Mouse (Mus musculus): ENCODE measurements at regions not wholly inside any gene's neighbourhood (a gene's known extent, or its start where the extent isn't known, plus 50 kb on each side); places are given as distances from the start of the nearest gene placed in this dataset.

DNA sequence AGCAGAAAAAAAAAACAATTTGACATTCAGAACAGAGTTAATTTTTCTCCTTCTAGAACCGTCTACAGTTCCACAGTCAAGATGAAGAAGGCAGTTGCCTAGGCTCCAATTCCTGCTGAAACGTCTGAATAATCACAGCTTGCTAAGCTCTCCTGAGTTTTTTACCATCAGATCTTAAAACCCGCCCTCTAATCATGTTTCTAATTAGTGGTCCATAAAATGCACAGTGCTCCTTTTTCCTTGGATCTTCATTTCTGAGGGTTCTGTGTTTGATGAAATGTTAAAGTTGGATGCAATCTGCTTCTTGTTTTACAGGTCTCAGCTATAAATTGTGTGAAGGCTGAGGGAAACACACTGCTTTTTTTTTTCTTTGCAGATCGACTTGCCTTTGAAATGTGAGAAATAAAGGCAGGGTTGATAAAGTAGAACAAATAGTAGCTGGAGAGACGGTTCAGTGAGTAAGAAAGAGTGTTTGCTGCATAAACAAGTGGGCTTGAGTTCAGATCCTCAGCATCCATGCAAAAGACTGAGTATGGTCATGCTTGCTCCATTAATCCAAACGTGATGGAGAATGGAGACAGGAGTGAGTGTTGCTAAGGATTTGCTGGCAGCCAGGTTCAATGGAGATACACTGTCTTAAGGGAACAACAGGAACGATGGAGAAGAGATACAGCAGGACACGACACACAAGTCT lies 499.3 kb downstream of the Nuf2 start:
- WGBS = 41% methylated on average over 8 of the region's 8 CpGs
- no peak overlapping the region for H3K4me3 ChIP-seq (ENCODE audit: insufficient read depth, low read depth, low read length)
- no peaks in the 10 kb centered on the region for H3K4me1 ChIP-seq (ENCODE audit: control insufficient read depth, insufficient read depth, low read length)
- no peak overlapping the region for H3K27ac ChIP-seq (ENCODE audit: insufficient read depth, low read depth, low read length)
- TF ChIP-seq CTCF (IDR thresholded peaks at IDR 0.05; ENCODE audit: insufficient read depth, low read depth, low read length) (no peak), POLR2A (IDR thresholded peaks at IDR 0.05; ENCODE audit: insufficient read depth, low read depth, low read length) (no peak)

DNA sequence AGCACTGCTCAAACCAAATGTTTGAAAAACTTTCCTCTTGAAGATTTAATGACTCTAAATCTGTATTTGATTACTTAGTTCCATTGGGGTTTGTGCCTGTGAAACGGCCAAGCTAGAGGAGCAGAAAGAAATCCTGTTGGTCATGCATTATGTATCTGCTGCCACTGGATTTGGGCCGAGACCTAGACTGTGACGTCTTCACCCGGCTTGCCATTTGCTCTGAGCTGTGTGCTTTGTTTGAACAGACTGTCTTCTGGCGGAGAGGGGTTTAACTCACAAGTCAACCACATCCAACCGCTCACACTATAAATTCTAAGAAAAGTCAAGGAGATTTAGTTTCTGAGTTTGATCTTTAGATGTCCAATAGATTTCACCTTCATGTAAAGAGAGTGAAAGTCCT lies 503.6 kb downstream of the Nuf2 start:
- 57% methylated on average over 6 of the region's 6 CpGs for WGBS
- no peak overlapping the region for H3K27ac ChIP-seq (ENCODE audit: insufficient read depth, low read depth, low read length)
- no peak for TF ChIP-seq POLR2A (IDR thresholded peaks at IDR 0.05; ENCODE audit: insufficient read depth, low read depth, low read length)
- no peak for TF ChIP-seq CTCF (IDR thresholded peaks at IDR 0.05; ENCODE audit: insufficient read depth, low read depth, low read length)
- H3K4me3 ChIP-seq (ENCODE audit: insufficient read depth, low read depth, low read length) = no peak overlapping the region
- no peaks in the 10 kb centered on the region for H3K4me1 ChIP-seq (ENCODE audit: control insufficient read depth, insufficient read depth, low read length)

DNA sequence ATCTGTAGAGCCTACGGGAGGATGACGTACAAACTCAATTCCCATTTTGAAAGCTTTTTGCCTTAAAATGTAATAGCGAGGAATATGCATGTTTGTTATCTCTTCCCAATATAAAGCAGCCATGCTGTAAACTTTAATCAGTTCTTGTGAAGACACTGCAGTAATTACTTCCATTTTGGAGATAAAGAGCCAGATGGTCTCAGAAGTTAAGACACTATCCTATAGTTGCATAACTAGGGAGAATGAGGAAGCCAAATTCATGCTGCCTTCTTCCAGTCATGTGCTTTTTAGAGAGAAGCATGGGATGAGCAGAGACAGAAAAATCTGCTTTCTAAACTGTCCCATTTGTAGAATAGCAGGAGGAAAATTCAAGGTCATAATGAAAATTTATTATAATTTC lies 504.0 kb downstream of the Nuf2 start:
- no peak for TF ChIP-seq CTCF (IDR thresholded peaks at IDR 0.05; ENCODE audit: insufficient read depth, low read depth, low read length)
- no peak for TF ChIP-seq POLR2A (IDR thresholded peaks at IDR 0.05; ENCODE audit: insufficient read depth, low read depth, low read length)
- WGBS = 97% methylated on average over 3 of the region's 3 CpGs
- H3K27ac ChIP-seq (ENCODE audit: insufficient read depth, low read depth, low read length) = no peak overlapping the region
- H3K4me1 ChIP-seq (ENCODE audit: control insufficient read depth, insufficient read depth, low read length) = no peaks in the 10 kb centered on the region
- H3K4me3 ChIP-seq (ENCODE audit: insufficient read depth, low read depth, low read length) = no peak overlapping the region

DNA sequence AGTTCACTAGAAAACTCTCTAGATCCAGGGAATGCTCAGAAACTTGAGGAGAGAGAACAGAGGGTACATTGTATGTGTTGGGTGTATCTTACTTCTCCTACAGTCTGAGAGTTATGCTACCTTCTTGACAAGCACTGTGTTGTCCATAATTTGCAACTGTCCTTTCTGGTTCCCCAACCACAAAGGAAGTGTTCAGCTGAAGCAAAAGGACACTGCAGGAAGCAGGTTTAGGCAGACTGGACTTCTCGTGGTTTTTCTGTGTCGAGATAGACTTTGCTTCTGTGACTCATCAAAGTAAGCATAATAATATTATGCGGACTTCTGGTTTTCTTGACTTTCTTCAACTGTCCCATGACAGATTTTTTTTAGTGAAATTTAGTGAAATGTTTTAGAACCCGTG lies 506.7 kb downstream of the Nuf2 start:
- no peak overlapping the region for H3K4me3 ChIP-seq (ENCODE audit: insufficient read depth, low read depth, low read length)
- H3K27ac ChIP-seq (ENCODE audit: insufficient read depth, low read depth, low read length) = no peak overlapping the region
- WGBS = 94% methylated on average over 4 of the region's 4 CpGs
- no peak for TF ChIP-seq POLR2A (IDR thresholded peaks at IDR 0.05; ENCODE audit: insufficient read depth, low read depth, low read length)
- H3K4me1 ChIP-seq (ENCODE audit: control insufficient read depth, insufficient read depth, low read length) = no peaks in the 10 kb centered on the region

DNA sequence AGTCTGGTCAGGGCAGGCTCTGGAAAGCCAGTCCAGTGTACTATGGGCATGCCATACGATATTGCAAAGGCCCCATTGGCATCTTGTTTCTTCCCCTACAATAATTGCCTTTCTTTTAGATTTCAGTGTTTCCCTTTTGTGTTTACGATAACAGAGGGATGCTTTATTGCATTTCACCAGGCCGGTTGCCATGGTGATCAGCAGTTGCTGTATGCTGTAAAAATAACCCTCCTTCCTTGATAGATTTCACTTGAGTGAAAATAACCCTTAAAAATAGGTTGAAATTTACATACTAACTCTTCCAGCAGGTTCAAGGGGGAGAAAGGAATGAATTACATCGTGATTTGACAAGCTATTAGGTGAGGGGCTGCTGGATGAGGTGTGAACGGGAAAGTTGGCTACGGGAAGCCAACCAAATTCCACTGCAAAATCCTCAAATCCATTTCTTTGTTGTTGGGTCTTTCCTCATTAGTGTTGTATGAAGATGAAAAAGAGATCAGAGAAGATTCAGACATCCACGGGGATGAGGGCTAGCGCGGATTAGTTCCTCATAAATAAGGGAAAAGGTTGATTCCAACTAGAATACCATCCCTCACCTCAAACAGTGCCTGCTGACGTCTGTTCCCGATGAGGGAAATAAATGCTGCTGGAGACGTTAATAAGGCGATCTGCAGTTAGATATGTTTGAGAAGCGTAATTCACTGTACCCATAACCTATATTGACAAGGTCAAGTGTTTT lies 539.6 kb downstream of the Nuf2 start:
- Histone ChIP-seq H3K4me3 (ENCODE audit: insufficient read depth, low read depth, low read length) (no peak overlapping the region), H3K4me1 (ENCODE audit: control insufficient read depth, insufficient read depth, low read length) (no peaks in the 10 kb centered on the region), H3K27ac (ENCODE audit: insufficient read depth, low read depth, low read length) (peak overlapping the region; percentile 75)
- WGBS = 44% methylated on average over 14 of the region's 14 CpGs
- TF ChIP-seq CTCF (IDR thresholded peaks at IDR 0.05; ENCODE audit: insufficient read depth, low read depth, low read length) (no peak), POLR2A (IDR thresholded peaks at IDR 0.05; ENCODE audit: insufficient read depth, low read depth, low read length) (no peak)

DNA sequence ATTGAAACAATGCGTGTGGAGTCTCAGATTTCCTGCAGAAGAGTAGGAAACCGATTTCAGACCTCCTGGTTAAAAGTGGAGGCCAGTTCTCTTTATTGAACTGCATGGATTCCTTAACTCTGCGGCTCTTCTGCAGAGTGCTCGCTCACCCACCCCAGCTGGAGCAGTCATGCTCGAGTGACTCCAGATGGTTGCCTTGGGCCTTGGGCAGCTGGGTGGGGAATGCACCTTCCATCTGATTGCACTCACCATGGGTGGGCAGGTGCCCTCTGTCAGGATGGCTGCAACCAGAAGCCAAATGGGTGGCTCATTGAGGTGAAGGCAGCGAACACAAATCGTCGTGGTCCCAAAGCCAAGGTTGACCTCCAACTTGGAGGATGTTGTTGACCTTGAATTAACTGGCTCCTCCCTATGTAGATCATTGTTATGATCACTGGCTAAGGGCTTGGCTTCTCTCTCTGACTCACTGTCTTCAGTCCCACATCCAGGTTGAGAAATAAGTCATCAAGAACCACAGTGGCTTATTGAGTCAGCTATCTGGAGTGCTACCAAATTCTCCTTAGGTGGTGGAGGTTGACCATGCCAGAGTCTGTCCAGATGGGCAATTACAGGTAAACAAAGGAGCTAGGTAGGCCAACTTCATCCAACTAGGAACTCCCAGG lies 543.1 kb upstream of the Pbx1 start:
- no peaks in the 10 kb centered on the region for H3K4me1 ChIP-seq (ENCODE audit: control insufficient read depth, insufficient read depth, low read length)
- TF ChIP-seq CTCF (IDR thresholded peaks at IDR 0.05; ENCODE audit: insufficient read depth, low read depth, low read length) (no peak), POLR2A (IDR thresholded peaks at IDR 0.05; ENCODE audit: insufficient read depth, low read depth, low read length) (no peak)
- no peak overlapping the region for H3K27ac ChIP-seq (ENCODE audit: insufficient read depth, low read depth, low read length)
- H3K4me3 ChIP-seq (ENCODE audit: insufficient read depth, low read depth, low read length) = no peak overlapping the region
- WGBS = 88% methylated on average over 8 of the region's 8 CpGs

- WGBS = 65% methylated on average over 5 of the region's 5 CpGs
- TF ChIP-seq CTCF (IDR thresholded peaks at IDR 0.05; ENCODE audit: insufficient read depth, low read depth, low read length) (no peak), POLR2A (IDR thresholded peaks at IDR 0.05; ENCODE audit: insufficient read depth, low read depth, low read length) (no peak)
- no peak overlapping the region for H3K27ac ChIP-seq (ENCODE audit: insufficient read depth, low read depth, low read length)
Observed at GRCm38 (mm10) chr1:168969402-168969801, 537.3 kb upstream of the Pbx1 start.

GRCm38 (mm10) chr1:168967334-168967733 lies 535.3 kb upstream of the Pbx1 start:
- TF ChIP-seq CTCF (IDR thresholded peaks at IDR 0.05; ENCODE audit: insufficient read depth, low read depth, low read length) = no peak
- TF ChIP-seq POLR2A (IDR thresholded peaks at IDR 0.05; ENCODE audit: insufficient read depth, low read depth, low read length) = no peak
- 91% methylated on average over 2 of the region's 2 CpGs for WGBS
- Histone ChIP-seq H3K27ac (ENCODE audit: insufficient read depth, low read depth, low read length) (no peak overlapping the region), H3K4me1 (ENCODE audit: control insufficient read depth, insufficient read depth, low read length) (no peaks in the 10 kb centered on the region), H3K4me3 (ENCODE audit: insufficient read depth, low read depth, low read length) (no peak overlapping the region)

More at GRCm38 (mm10) chr1:168969402-168969801, 537.3 kb upstream of the Pbx1 start:
- Histone ChIP-seq H3K4me3 (ENCODE audit: insufficient read depth, low read depth, low read length) (no peak overlapping the region), H3K4me1 (ENCODE audit: control insufficient read depth, insufficient read depth, low read length) (no peaks in the 10 kb centered on the region)

- Histone ChIP-seq H3K27ac (ENCODE audit: insufficient read depth, low read depth, low read length) (no peak overlapping the region), H3K4me3 (ENCODE audit: insufficient read depth, low read depth, low read length) (no peak overlapping the region), H3K4me1 (ENCODE audit: control insufficient read depth, insufficient read depth, low read length) (no peaks in the 10 kb centered on the region)
- 45% methylated on average over 6 of the region's 6 CpGs for WGBS
- TF ChIP-seq POLR2A (IDR thresholded peaks at IDR 0.05; ENCODE audit: insufficient read depth, low read depth, low read length) = no peak
- no peak for TF ChIP-seq CTCF (IDR thresholded peaks at IDR 0.05; ENCODE audit: insufficient read depth, low read depth, low read length)
Observed at GRCm38 (mm10) chr1:168964467-168964904, 532.4 kb upstream of the Pbx1 start.
